Mouse (Mus musculus): ENCODE measurements around the gene Dst.

Gene Dst

GRCm38 (mm10) chr1:34183250-34183926 lies 275.4 kb downstream of the Dst start:
- no peak for DNase-seq

DNA sequence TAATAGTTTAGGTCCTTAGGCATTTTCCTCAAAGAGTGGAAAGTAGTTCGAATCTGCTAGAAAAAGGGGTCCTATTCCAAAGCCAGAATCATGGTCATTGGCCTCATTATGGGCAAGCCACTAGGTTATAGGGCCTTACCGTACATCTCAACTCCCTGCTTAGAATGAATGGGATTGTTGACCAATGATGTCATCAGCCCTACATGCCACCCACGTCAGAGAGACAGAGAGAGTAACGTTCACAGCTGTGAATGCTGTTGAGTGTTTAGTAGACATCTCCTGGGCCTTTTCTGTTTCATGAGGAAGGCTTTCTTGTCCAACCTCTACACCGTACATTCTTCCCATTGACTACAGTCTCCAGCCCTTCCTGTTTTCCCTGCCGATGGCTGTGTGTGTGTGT lies 276.2 kb downstream of the Dst start:
- DNase-seq = no peak

DNA sequence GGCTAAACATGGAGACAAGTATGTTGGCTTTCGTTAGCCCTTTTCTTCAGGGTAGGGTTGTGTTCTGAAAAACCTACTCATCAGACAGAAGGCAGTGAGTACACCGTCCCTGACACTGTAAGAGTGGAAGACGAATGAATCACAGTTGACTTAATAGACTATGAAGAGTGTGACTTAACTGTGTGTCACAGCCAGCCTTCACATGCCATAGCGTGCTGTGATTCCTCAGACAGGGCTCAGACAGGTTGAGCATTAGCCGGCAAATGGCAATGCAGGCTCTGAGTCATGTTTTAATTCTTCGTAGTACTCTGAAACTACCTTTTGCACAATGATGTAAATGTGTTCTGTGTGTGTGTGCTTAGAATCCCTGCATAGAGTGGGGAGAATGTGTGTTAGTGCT lies 278.0 kb downstream of the Dst start:
- DNase-seq = no peak

DNA sequence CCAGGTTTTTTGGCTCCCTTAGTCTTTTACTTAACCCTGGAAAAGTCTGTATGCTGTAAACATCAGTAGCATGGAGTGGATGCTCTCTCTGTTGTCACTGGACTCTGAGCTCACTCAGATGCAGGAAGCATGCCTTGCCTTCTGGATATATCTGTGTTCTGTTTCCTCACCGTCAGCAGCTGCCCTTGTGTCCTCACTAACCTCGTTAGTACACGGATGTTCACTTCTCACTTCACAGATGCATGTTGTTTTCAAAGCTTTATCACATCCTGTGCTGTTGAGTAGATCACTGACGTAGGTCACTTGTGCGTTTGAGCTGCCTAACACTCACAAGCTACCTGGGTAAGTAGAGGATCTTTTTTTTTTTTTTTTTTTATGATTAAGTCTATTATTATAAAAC lies 279.5 kb downstream of the Dst start:
- DNase-seq = no peak

- no peak for DNase-seq
These were observed 280.8 kb downstream of the Dst start for GRCm38 (mm10) chr1:34188721-34189236.

GRCm38 (mm10) chr1:34189318-34189717 lies 281.3 kb downstream of the Dst start:
- peak; percentile 89 for DNase-seq

- peak; percentile 53 for DNase-seq
These were observed 281.9 kb downstream of the Dst start for GRCm38 (mm10) chr1:34189970-34190369.

- DNase-seq = no peak
These were observed 284.1 kb downstream of the Dst start for GRCm38 (mm10) chr1:34192174-34192573.

DNA sequence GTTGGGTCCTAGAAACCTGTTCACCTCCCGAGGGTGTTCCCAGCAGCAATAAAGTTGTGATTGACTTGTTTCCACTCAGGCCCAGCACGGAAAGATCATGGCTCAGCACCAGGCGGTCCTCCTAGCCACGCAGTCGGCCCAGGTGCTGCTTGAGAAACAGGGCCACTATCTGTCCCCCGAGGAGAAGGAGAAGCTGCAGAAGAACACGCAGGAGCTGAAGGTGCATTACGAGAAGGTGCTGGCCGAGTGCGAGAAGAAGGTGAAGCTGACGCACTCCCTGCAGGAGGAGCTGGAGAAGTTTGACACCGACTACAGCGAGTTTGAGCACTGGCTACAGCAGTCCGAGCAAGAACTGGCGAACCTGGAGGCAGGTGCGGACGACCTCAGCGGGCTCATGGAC lies 292.8 kb downstream of the Dst start:
- no peak for DNase-seq

GRCm38 (mm10) chr1:34201483-34201882 lies 293.5 kb downstream of the Dst start:
- DNase-seq = no peak

GRCm38 (mm10) chr1:34211704-34212103 lies 303.7 kb downstream of the Dst start:
- no peak for DNase-seq

- DNase-seq = no peak
These were observed 308.4 kb downstream of the Dst start for GRCm38 (mm10) chr1:34216456-34216855.

DNA sequence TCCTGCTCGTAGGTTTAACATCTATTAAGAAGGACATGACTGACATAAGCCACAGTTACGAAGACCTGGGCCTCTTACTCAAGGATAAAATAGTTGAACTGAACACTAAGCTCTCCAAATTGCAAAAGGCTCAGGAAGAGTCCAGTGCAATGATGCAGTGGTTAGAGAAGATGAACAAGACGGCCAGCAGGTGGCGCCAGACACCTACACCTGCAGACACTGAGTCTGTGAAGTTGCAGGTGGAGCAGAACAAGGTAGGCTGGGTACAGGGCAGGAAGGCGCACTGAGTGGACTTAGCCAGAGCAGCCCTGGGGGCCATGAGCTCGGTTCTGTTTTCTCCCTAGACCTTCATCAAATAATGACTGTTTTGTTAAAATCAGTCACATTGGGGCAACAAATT lies 310.3 kb downstream of the Dst start:
- DNase-seq = peak; percentile 38

- no peak for DNase-seq
These were observed 310.8 kb downstream of the Dst start for GRCm38 (mm10) chr1:34218801-34219200.

DNA sequence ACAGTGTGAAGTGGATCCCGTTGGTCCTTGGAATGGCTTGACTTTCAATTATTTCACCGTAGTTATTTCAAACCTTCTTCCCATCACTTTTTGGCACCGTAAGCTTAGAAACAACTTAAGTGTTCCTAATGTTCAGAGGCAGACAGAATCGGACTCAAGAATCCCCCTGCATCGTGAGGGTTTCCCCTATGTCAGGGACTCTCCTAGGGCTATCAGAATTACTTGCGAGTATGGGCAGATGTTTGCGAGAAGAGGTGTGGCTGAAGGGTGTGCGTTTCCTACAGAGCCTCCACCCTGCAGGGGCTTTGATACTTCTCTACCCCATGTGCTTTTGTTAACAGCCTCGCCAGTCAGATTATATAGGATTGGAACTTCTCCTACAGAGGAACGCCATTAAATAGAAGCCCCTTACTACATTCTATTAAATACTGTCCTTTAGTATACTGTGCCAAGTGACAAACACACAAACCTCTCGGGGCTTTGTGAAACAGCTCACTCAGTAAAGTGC lies 312.1 kb downstream of the Dst start:
- DNase-seq = no peak

DNA sequence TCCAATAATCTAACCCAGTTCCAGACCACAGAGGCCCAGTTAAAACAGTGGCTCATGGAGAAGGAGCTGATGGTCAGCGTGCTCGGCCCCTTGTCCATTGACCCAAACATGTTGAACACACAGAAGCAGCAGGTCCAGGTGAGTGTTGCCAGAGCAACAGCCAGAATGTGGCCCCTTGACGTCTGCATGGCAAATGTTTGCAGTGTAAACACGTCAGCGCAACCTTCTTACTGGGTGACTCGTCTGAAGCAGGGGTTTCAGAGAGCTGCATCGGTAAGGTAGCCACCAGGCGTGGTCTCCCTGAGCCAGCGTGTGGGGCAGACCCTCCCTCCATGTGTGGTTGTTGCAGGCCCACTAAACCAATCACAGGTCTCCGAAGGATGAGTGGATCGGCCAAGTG lies 315.8 kb downstream of the Dst start:
- no peak for DNase-seq

GRCm38 (mm10) chr1:34227676-34228075 lies 319.7 kb downstream of the Dst start:
- DNase-seq = no peak

GRCm38 (mm10) chr1:34231041-34231440 lies 323.0 kb downstream of the Dst start:
- no peak for DNase-seq

- DNase-seq = no peak
These were observed 328.3 kb downstream of the Dst start for GRCm38 (mm10) chr1:34236254-34236723.

GRCm38 (mm10) chr1:34237211-34237610 lies 329.2 kb downstream of the Dst start:
- no peak for DNase-seq

DNA sequence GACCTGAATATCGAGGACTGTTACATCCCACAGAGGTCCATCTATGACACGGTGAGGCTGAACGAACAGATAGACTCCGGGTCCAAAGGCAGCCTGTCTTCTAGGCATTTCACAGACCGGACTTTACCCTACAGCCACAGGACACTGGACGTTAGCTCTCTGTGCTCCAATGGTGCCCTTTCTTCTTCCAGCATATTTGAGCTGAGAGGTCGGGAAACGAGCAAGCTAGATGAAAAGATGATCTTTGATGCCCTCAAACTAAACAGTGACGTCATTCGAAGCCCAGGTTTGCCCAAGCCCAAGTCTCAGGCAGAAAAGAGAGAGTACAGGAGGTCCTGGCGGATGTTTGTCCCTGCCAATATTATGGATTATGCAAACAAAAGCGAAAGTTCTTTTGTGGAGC lies 329.7 kb downstream of the Dst start:
- no peak for DNase-seq

- no peak for DNase-seq
These were observed 330.2 kb downstream of the Dst start for GRCm38 (mm10) chr1:34238231-34238630.

- no peak for DNase-seq
These were observed 336.7 kb downstream of the Dst start for GRCm38 (mm10) chr1:34244678-34245077.

- DNase-seq = no peak
These were observed 338.1 kb downstream of the Dst start for GRCm38 (mm10) chr1:34245951-34246641.
